Mouse (Mus musculus) heart, embryonic 10.5 days (tissue): ENCODE measurements at regions not wholly inside any gene's neighbourhood (a gene's known extent, or its start where the extent isn't known, plus 50 kb on each side); places are given as distances from the start of the nearest gene placed in this dataset.

Source experiments
- DNase-seq: peaks from one replicate; pipeline ENCODE4 v3.0.0-alpha.2; 2017; ENCODE audit warnings: low spot score
- H3K27ac ChIP-seq: fragments of 300-500 bp; sonication (generic); 2 replicates; pipeline ENCODE4 v1.5.1; 2016; ENCODE audit warnings: mild to moderate bottlenecking
- H3K27me3 ChIP-seq: fragments of 300-500 bp; sonication (generic); 2 replicates; pipeline ENCODE4 v1.6.1; 2016; ENCODE audit warnings: mild to moderate bottlenecking; ENCODE audit not compliant: poor library complexity, insufficient read depth, severe bottlenecking
- H3K36me3 ChIP-seq: fragments of 300-500 bp; sonication (generic); 2 replicates; pipeline ENCODE4 v1.6.1; 2016; ENCODE audit warnings: mild to moderate bottlenecking, moderate library complexity
- H3K4me1 ChIP-seq: fragments of 300-500 bp; sonication (generic); 2 replicates; pipeline ENCODE4 v1.6.1; 2016; ENCODE audit warnings: mild to moderate bottlenecking
- H3K4me3 ChIP-seq: fragments of 300-500 bp; sonication (generic); 2 replicates; pipeline ENCODE4 v1.5.1; 2016; ENCODE audit warnings: mild to moderate bottlenecking, moderate library complexity
- H3K9me3 ChIP-seq: fragments of 300-500 bp; sonication (generic); 2 replicates; pipeline ENCODE4 v1.6.1; 2016; ENCODE audit warnings: mild to moderate bottlenecking, moderate library complexity
- WGBS: fragments of 180-500 bp; shearing (Covaris S2); methylation state at CpG from one replicate; pipeline ENCODE4 v1.1.7; 2016; 5-methylcytosine and 5-hydroxymethylcytosine counted together

- DNase-seq = no peak
- H3K9me3 ChIP-seq = no peaks in the 10 kb centered on the region
- no peaks in the 10 kb centered on the region for H3K36me3 ChIP-seq
- 53% methylated on average over 21 of the region's 21 CpGs for WGBS
- H3K4me3 ChIP-seq = peak overlapping the region; percentile 38
- no peak overlapping the region for H3K27ac ChIP-seq
- peaks cover 6% of the 10 kb centered on the region; the same call in 1 of the 2 replicates for H3K4me1 ChIP-seq
- peaks cover 30% of the 10 kb centered on the region for H3K27me3 ChIP-seq
Measured at GRCm38 (mm10) chr5:75449913-75450525, 124.7 kb upstream of the Kit start.

GRCm38 (mm10) chr5:75450564-75450963, 124.2 kb upstream of the Kit start:
- Histone ChIP-seq H3K27me3 (peaks cover 33% of the 10 kb centered on the region), H3K36me3 (no peaks in the 10 kb centered on the region), H3K27ac (no peak overlapping the region), H3K9me3 (no peaks in the 10 kb centered on the region), H3K4me3 (peak overlapping the region; percentile 38), H3K4me1 (peaks cover 6% of the 10 kb centered on the region; the same call in 1 of the 2 replicates)
- no peak for DNase-seq
- 40% methylated on average over 9 of the region's 9 CpGs for WGBS

- 36% methylated on average over 5 of the region's 5 CpGs for WGBS
- DNase-seq = no peak
- Histone ChIP-seq H3K4me1 (peaks cover 6% of the 10 kb centered on the region; the same call in 1 of the 2 replicates), H3K4me3 (no peak overlapping the region), H3K36me3 (no peaks in the 10 kb centered on the region), H3K9me3 (no peaks in the 10 kb centered on the region), H3K27ac (no peak overlapping the region), H3K27me3 (peaks cover 35% of the 10 kb centered on the region)
Measured at GRCm38 (mm10) chr5:75451081-75451480, 123.6 kb upstream of the Kit start.

- no peak for DNase-seq
Measured at GRCm38 (mm10) chr5:75451693-75452092, 123.0 kb upstream of the Kit start.

GRCm38 (mm10) chr5:75453757-75454390, 120.8 kb upstream of the Kit start:
- peaks cover 6% of the 10 kb centered on the region; the same call in 1 of the 2 replicates for H3K4me1 ChIP-seq
- no peak overlapping the region for H3K4me3 ChIP-seq
- 80% methylated on average over 9 of the region's 9 CpGs for WGBS
- H3K36me3 ChIP-seq = no peaks in the 10 kb centered on the region
- H3K9me3 ChIP-seq = no peaks in the 10 kb centered on the region
- no peak overlapping the region for H3K27ac ChIP-seq
- no peak for DNase-seq
- H3K27me3 ChIP-seq = peaks cover 28% of the 10 kb centered on the region

More at GRCm38 (mm10) chr5:75451693-75452092, 123.0 kb upstream of the Kit start:
- H3K27ac ChIP-seq = no peak overlapping the region
- peaks cover 6% of the 10 kb centered on the region; the same call in 1 of the 2 replicates for H3K4me1 ChIP-seq
- H3K9me3 ChIP-seq = no peaks in the 10 kb centered on the region
- 75% methylated on average over 8 of the region's 8 CpGs for WGBS
- no peak overlapping the region for H3K4me3 ChIP-seq
- H3K27me3 ChIP-seq = peaks cover 35% of the 10 kb centered on the region
- H3K36me3 ChIP-seq = no peaks in the 10 kb centered on the region

GRCm38 (mm10) chr5:75454961-75455541, 119.7 kb upstream of the Kit start:
- DNase-seq = no peak
- WGBS = 82% methylated on average over 16 of the region's 16 CpGs
- Histone ChIP-seq H3K4me1 (peaks cover 11% of the 10 kb centered on the region), H3K27ac (no peak overlapping the region), H3K4me3 (no peak overlapping the region), H3K27me3 (peaks cover 16% of the 10 kb centered on the region), H3K36me3 (no peaks in the 10 kb centered on the region), H3K9me3 (no peaks in the 10 kb centered on the region)

GRCm38 (mm10) chr5:75457403-75457802, 117.3 kb upstream of the Kit start:
- no peak for DNase-seq
- Histone ChIP-seq H3K36me3 (no peaks in the 10 kb centered on the region), H3K4me3 (no peak overlapping the region), H3K9me3 (no peaks in the 10 kb centered on the region), H3K27me3 (peaks cover 10% of the 10 kb centered on the region), H3K4me1 (peaks cover 17% of the 10 kb centered on the region), H3K27ac (no peak overlapping the region)
- 76% methylated on average over 6 of the region's 6 CpGs for WGBS

- no peak overlapping the region for H3K27ac ChIP-seq
- no peaks in the 10 kb centered on the region for H3K36me3 ChIP-seq
- no peak for DNase-seq
- peaks cover 10% of the 10 kb centered on the region for H3K27me3 ChIP-seq
- no peaks in the 10 kb centered on the region for H3K9me3 ChIP-seq
- WGBS = 92% methylated on average over 7 of the region's 7 CpGs
- H3K4me3 ChIP-seq = no peak overlapping the region
- peaks cover 17% of the 10 kb centered on the region for H3K4me1 ChIP-seq
Measured at GRCm38 (mm10) chr5:75458317-75458716, 116.4 kb upstream of the Kit start.

- 26% methylated on average over 3 of the region's 3 CpGs for WGBS
- 0 out of 2 replicates have a peak overlapping the region, but pooled peaks have one; percentile 1 for H3K4me3 ChIP-seq
- peaks cover 17% of the 10 kb centered on the region for H3K4me1 ChIP-seq
- H3K36me3 ChIP-seq = no peaks in the 10 kb centered on the region
- no peak for DNase-seq
- peak overlapping the region; percentile 10; the same call in 1 of the 2 replicates for H3K27ac ChIP-seq
- peaks cover 6% of the 10 kb centered on the region; the same call in 1 of the 2 replicates for H3K27me3 ChIP-seq
- H3K9me3 ChIP-seq = no peaks in the 10 kb centered on the region
Measured at GRCm38 (mm10) chr5:75459758-75460354, 114.9 kb upstream of the Kit start.

- WGBS = 25% methylated on average over 9 of the region's 9 CpGs
- no peaks in the 10 kb centered on the region for H3K36me3 ChIP-seq
- DNase-seq = no peak
- no peaks in the 10 kb centered on the region for H3K9me3 ChIP-seq
- H3K27me3 ChIP-seq = peaks cover 3% of the 10 kb centered on the region; the same call in 1 of the 2 replicates
- peaks cover 17% of the 10 kb centered on the region for H3K4me1 ChIP-seq
- 0 out of 2 replicates have a peak overlapping the region, but pooled peaks have one; percentile 1 for H3K4me3 ChIP-seq
- H3K27ac ChIP-seq = 0 out of 2 replicates have a peak overlapping the region, but pooled peaks have one; percentile 10
Measured at GRCm38 (mm10) chr5:75460414-75461025, 114.2 kb upstream of the Kit start.

GRCm38 (mm10) chr5:75461368-75461767, 113.3 kb upstream of the Kit start:
- no peaks in the 10 kb centered on the region; the same call in 1 of the 2 replicates for H3K27me3 ChIP-seq
- peaks cover 17% of the 10 kb centered on the region for H3K4me1 ChIP-seq
- no peak overlapping the region for H3K4me3 ChIP-seq
- H3K27ac ChIP-seq = no peak overlapping the region
- WGBS = 34% methylated on average over 5 of the region's 5 CpGs
- no peak for DNase-seq
- H3K36me3 ChIP-seq = no peaks in the 10 kb centered on the region
- H3K9me3 ChIP-seq = no peaks in the 10 kb centered on the region

- WGBS = 87% methylated on average over 4 of the region's 4 CpGs
- no peak for DNase-seq
- no peak overlapping the region for H3K4me3 ChIP-seq
Measured at GRCm38 (mm10) chr5:75463591-75463990, 111.1 kb upstream of the Kit start.

More at GRCm38 (mm10) chr5:75463591-75463990, 111.1 kb upstream of the Kit start:
- Histone ChIP-seq H3K4me1 (peaks cover 17% of the 10 kb centered on the region), H3K9me3 (no peaks in the 10 kb centered on the region), H3K27me3 (no peaks in the 10 kb centered on the region; the same call in 1 of the 2 replicates), H3K36me3 (no peaks in the 10 kb centered on the region), H3K27ac (no peak overlapping the region)
